Mouse (Mus musculus): ENCODE results near the gene Tchp. TPM values are rescaled to one million over a fixed set of nuclear protein-coding genes. Genes with fewer than 3 reads are reported as not detected.

Gene Tchp
- total RNA-seq, 1 experiment: 20.6 TPM

DNA sequence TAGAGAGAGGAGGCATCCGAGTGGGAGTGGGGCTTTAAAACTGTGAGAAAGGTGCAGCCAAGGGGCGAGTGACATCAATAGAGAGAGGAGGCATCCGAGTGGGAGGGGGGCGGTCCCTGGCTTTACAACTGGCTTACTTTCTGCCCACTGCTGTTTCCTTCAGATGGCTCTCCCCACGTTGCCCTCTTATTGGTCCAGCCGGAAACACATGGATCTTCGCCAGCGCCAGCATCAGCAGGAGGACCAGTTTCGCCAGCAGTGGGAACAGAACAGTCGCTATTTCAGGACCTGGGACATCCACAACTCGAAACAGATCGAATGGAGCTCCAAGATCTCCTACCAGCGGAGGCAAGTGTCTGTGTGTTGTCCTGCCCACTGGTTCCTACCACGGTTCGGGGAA is 931 bp downstream of the Tchp start:
- H3K9ac ChIP-seq (ENCODE audit: insufficient read depth, low read depth, low read length, poor library complexity, severe bottlenecking): peak overlapping the region; percentile 92; the same call in 1 of the 2 replicates
- TF ChIP-seq MAFK (IDR thresholded peaks at IDR 0.05; ENCODE audit: insufficient read depth, low read depth, low read length) (no peak), ZC3H11A (IDR thresholded peaks at IDR 0.05; ENCODE audit: borderline replicate concordance, low read depth, low read length) (no peak), CHD2 (IDR thresholded peaks at IDR 0.05; ENCODE audit: low read depth, low read length) (no peak), ZNF384 (IDR thresholded peaks at IDR 0.05; ENCODE audit: low read depth, low read length) (no peak), HCFC1 (IDR thresholded peaks at IDR 0.05; ENCODE audit: borderline replicate concordance, insufficient read depth, low read length) (no peak)
- no peak overlapping the region for H3K27ac ChIP-seq (ENCODE audit: insufficient read depth, low read depth, low read length, poor library complexity, severe bottlenecking)
- no peaks in the 10 kb centered on the region for H3K9me3 ChIP-seq (ENCODE audit: control insufficient read depth, insufficient read depth, low read depth, low read length)
- H3K36me3 ChIP-seq (ENCODE audit: control insufficient read depth, insufficient read depth, low read length, poor library complexity, severe bottlenecking): peaks cover 18% of the 10 kb centered on the region
- in situ Hi-C loops (cut with MboI; ENCODE audit: low sequenced_read_pairs in 2 of 2, unreplicated experiment in 2 of 2): no loop called here
- DNase-seq (ENCODE audit: low read depth, low spot score): no peak
- H3K4me1 ChIP-seq (ENCODE audit: control insufficient read depth in 2 of 2, insufficient read depth in 2 of 2, low read length in 2 of 2, poor library complexity in 1 of 2): peaks cover 0 to 8% of the 10 kb centered on the region in 2 experiments; a peak in 1 of 4 replicates
- peak overlapping the region; percentile 86 to 99 for H3K4me3 ChIP-seq (ENCODE audit: insufficient read depth in 1 of 2, low read depth in 1 of 2, low read length in 2 of 2, poor library complexity in 1 of 2, severe bottlenecking in 1 of 2)

GRCm38 (mm10) chr5:114709357-114709756 is 1.8 kb downstream of the Tchp start:
- DNase-seq (ENCODE audit: low read depth, low spot score): no peak
- peak overlapping the region; percentile 23; the same call in 1 of the 2 replicates for H3K9ac ChIP-seq (ENCODE audit: insufficient read depth, low read depth, low read length, poor library complexity, severe bottlenecking)
- TF ChIP-seq MAFK (IDR thresholded peaks at IDR 0.05; ENCODE audit: insufficient read depth, low read depth, low read length) (no peak), ZC3H11A (IDR thresholded peaks at IDR 0.05; ENCODE audit: borderline replicate concordance, low read depth, low read length) (no peak), CHD2 (IDR thresholded peaks at IDR 0.05; ENCODE audit: low read depth, low read length) (no peak), ZNF384 (IDR thresholded peaks at IDR 0.05; ENCODE audit: low read depth, low read length) (no peak), HCFC1 (IDR thresholded peaks at IDR 0.05; ENCODE audit: borderline replicate concordance, insufficient read depth, low read length) (no peak)
- H3K36me3 ChIP-seq (ENCODE audit: control insufficient read depth, insufficient read depth, low read length, poor library complexity, severe bottlenecking): peaks cover 22% of the 10 kb centered on the region
- peaks cover 0 to 8% of the 10 kb centered on the region in 2 experiments; a peak in 1 of 4 replicates for H3K4me1 ChIP-seq (ENCODE audit: control insufficient read depth in 2 of 2, insufficient read depth in 2 of 2, low read length in 2 of 2, poor library complexity in 1 of 2)
- H3K9me3 ChIP-seq (ENCODE audit: control insufficient read depth, insufficient read depth, low read depth, low read length): no peaks in the 10 kb centered on the region
- in situ Hi-C loops (cut with MboI; ENCODE audit: low sequenced_read_pairs in 2 of 2, unreplicated experiment in 2 of 2): no loop called here
- no peak overlapping the region for H3K27ac ChIP-seq (ENCODE audit: insufficient read depth, low read depth, low read length, poor library complexity, severe bottlenecking)
- H3K4me3 ChIP-seq (ENCODE audit: insufficient read depth in 1 of 2, low read depth in 1 of 2, low read length in 2 of 2, poor library complexity in 1 of 2, severe bottlenecking in 1 of 2): peak overlapping the region; percentile 28 to 53; a peak in 3 of 4 replicates

DNA sequence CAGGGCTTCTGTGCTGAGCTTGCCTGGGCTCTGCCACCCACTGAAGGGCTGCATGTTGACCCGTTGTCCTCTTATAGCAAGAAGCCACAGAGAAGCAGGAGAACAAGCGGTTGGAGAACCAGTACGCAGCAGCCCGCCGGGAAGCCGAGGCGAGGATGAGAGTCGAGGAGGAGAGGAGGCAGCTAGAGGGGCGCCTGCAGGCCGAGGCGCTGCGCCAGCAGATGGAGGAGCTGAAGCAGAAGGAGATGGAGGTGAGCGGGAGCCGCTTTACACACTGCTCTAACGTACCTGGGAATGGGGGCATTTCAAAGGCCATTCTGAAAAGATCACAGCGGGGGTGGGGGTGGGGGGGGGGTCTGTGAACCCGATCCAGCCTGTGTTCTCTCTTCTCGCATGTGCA is 7.0 kb downstream of the Tchp start:
- Histone ChIP-seq H3K27ac (ENCODE audit: insufficient read depth, low read depth, low read length, poor library complexity, severe bottlenecking) (no peak overlapping the region), H3K9ac (ENCODE audit: insufficient read depth, low read depth, low read length, poor library complexity, severe bottlenecking) (no peak overlapping the region), H3K9me3 (ENCODE audit: control insufficient read depth, insufficient read depth, low read depth, low read length) (no peaks in the 10 kb centered on the region), H3K36me3 (ENCODE audit: control insufficient read depth, insufficient read depth, low read length, poor library complexity, severe bottlenecking) (peaks cover 63% of the 10 kb centered on the region), H3K4me1 (ENCODE audit: control insufficient read depth in 2 of 2, insufficient read depth in 2 of 2, low read length in 2 of 2, poor library complexity in 1 of 2) (peaks cover 0 to 9% of the 10 kb centered on the region in 2 experiments; a peak in 1 of 4 replicates), H3K4me3 (ENCODE audit: insufficient read depth in 1 of 2, low read depth in 1 of 2, low read length in 2 of 2, poor library complexity in 1 of 2, severe bottlenecking in 1 of 2) (no peak overlapping the region)
- DNase-seq (ENCODE audit: low read depth, low spot score): no peak
- in situ Hi-C loops (cut with MboI; ENCODE audit: low sequenced_read_pairs in 2 of 2, unreplicated experiment in 2 of 2): no loop called here
- TF ChIP-seq CHD2 (IDR thresholded peaks at IDR 0.05; ENCODE audit: low read depth, low read length): no peak
- TF ChIP-seq ZNF384 (IDR thresholded peaks at IDR 0.05; ENCODE audit: low read depth, low read length): no peak
- TF ChIP-seq ZC3H11A (IDR thresholded peaks at IDR 0.05; ENCODE audit: borderline replicate concordance, low read depth, low read length): no peak
- no peak for TF ChIP-seq MAFK (IDR thresholded peaks at IDR 0.05; ENCODE audit: insufficient read depth, low read depth, low read length)
- no peak for TF ChIP-seq HCFC1 (IDR thresholded peaks at IDR 0.05; ENCODE audit: borderline replicate concordance, insufficient read depth, low read length)

- H3K4me3 ChIP-seq (ENCODE audit: insufficient read depth in 1 of 2, low read depth in 1 of 2, low read length in 2 of 2, poor library complexity in 1 of 2, severe bottlenecking in 1 of 2): no peak overlapping the region
- peaks cover 77% of the 10 kb centered on the region for H3K36me3 ChIP-seq (ENCODE audit: control insufficient read depth, insufficient read depth, low read length, poor library complexity, severe bottlenecking)
- TF ChIP-seq MAFK (IDR thresholded peaks at IDR 0.05; ENCODE audit: insufficient read depth, low read depth, low read length) (no peak), ZC3H11A (IDR thresholded peaks at IDR 0.05; ENCODE audit: borderline replicate concordance, low read depth, low read length) (no peak), HCFC1 (IDR thresholded peaks at IDR 0.05; ENCODE audit: borderline replicate concordance, insufficient read depth, low read length) (no peak)
- no peak overlapping the region for H3K27ac ChIP-seq (ENCODE audit: insufficient read depth, low read depth, low read length, poor library complexity, severe bottlenecking)
- H3K9me3 ChIP-seq (ENCODE audit: control insufficient read depth, insufficient read depth, low read depth, low read length): no peaks in the 10 kb centered on the region
- H3K9ac ChIP-seq (ENCODE audit: insufficient read depth, low read depth, low read length, poor library complexity, severe bottlenecking): no peak overlapping the region
- peaks cover 0 to 6% of the 10 kb centered on the region in 2 experiments; a peak in 1 of 4 replicates for H3K4me1 ChIP-seq (ENCODE audit: control insufficient read depth in 2 of 2, insufficient read depth in 2 of 2, low read length in 2 of 2, poor library complexity in 1 of 2)
- in situ Hi-C loops (cut with MboI; ENCODE audit: low sequenced_read_pairs in 2 of 2, unreplicated experiment in 2 of 2): no loop called here
- no peak for DNase-seq (ENCODE audit: low read depth, low spot score)
Observed at GRCm38 (mm10) chr5:114717292-114717691, 9.7 kb downstream of the Tchp start.

DNA sequence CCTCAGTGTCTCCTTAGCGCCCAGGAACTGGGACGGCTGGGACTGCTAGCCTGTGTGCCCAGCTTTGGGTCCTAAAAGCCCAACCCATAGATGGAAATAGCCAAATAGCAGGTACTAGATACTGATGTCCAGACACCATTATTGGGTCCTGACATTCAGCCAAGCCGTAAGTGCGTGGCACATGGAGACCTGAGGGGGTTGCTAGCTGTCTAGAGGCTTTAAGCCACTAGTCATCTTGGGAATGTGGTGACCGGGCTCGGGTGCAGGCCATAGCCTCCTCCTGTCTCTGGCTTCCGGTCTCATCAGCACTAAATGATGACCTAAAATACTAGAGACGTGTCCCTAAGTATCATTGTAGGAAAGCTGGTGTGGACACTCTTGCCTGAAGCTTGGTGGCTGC is 10.4 kb downstream of the Tchp start:
- peaks cover 0 to 6% of the 10 kb centered on the region in 2 experiments; a peak in 1 of 4 replicates for H3K4me1 ChIP-seq (ENCODE audit: control insufficient read depth in 2 of 2, insufficient read depth in 2 of 2, low read length in 2 of 2, poor library complexity in 1 of 2)
- no peak for TF ChIP-seq MAFK (IDR thresholded peaks at IDR 0.05; ENCODE audit: insufficient read depth, low read depth, low read length)
- no peak for TF ChIP-seq CHD2 (IDR thresholded peaks at IDR 0.05; ENCODE audit: low read depth, low read length)
- TF ChIP-seq ZNF384 (IDR thresholded peaks at IDR 0.05; ENCODE audit: low read depth, low read length): no peak
- no peak for TF ChIP-seq ZC3H11A (IDR thresholded peaks at IDR 0.05; ENCODE audit: borderline replicate concordance, low read depth, low read length)
- TF ChIP-seq HCFC1 (IDR thresholded peaks at IDR 0.05; ENCODE audit: borderline replicate concordance, insufficient read depth, low read length): no peak

More for the DNA sequence above, 10.4 kb downstream of the Tchp start:
- in situ Hi-C loops (cut with MboI; ENCODE audit: low sequenced_read_pairs in 2 of 2, unreplicated experiment in 2 of 2): no loop called here
- Histone ChIP-seq H3K36me3 (ENCODE audit: control insufficient read depth, insufficient read depth, low read length, poor library complexity, severe bottlenecking) (peaks cover 74% of the 10 kb centered on the region), H3K9ac (ENCODE audit: insufficient read depth, low read depth, low read length, poor library complexity, severe bottlenecking) (no peak overlapping the region), H3K27ac (ENCODE audit: insufficient read depth, low read depth, low read length, poor library complexity, severe bottlenecking) (no peak overlapping the region), H3K4me3 (ENCODE audit: insufficient read depth in 1 of 2, low read depth in 1 of 2, low read length in 2 of 2, poor library complexity in 1 of 2, severe bottlenecking in 1 of 2) (no peak overlapping the region), H3K9me3 (ENCODE audit: control insufficient read depth, insufficient read depth, low read depth, low read length) (no peaks in the 10 kb centered on the region)
- no peak for DNase-seq (ENCODE audit: low read depth, low spot score)

Data from ES-E14 (cell line).